Mouse (Mus musculus): ENCODE results near the gene Kcnmb1. TPM values are rescaled to one million over a fixed set of nuclear protein-coding genes. Genes with fewer than 3 reads are reported as not detected.

The Kcnmb1 gene
- polyA plus RNA-seq, 1 experiment from 2014 or later: 0.66 TPM

- TF ChIP-seq EP300 (IDR thresholded peaks at IDR 0.05): no peak
- peak; percentile 76 for TF ChIP-seq CTCF (IDR thresholded peaks at IDR 0.05)
- no peak overlapping the region for H3K27ac ChIP-seq (ENCODE audit: low read length)
- WGBS: 3% methylated on average over 5 of the region's 5 CpGs
- no peak overlapping the region for H3K9ac ChIP-seq (replicated peaks; ENCODE audit: low read depth)
- DNase-seq (ENCODE audit: low spot score) (peak; percentile 49), ATAC-seq (no peak)
- H3K4me1 ChIP-seq (ENCODE audit: insufficient read depth, low read depth, low read length): no peaks in the 10 kb centered on the region
- no peaks in the 10 kb centered on the region for H3K36me3 ChIP-seq (ENCODE audit: insufficient read depth, low read length)
- no peaks in the 10 kb centered on the region for H3K27me3 ChIP-seq (replicated peaks; ENCODE audit: insufficient read depth, low read length)
- H3K4me3 ChIP-seq (ENCODE audit: low read depth, low read length): no peak overlapping the region
- no peak overlapping the region for H3K4me2 ChIP-seq (replicated peaks; ENCODE audit: low read depth, low read length)
- H3K9me3 ChIP-seq (ENCODE audit: low read length): no peaks in the 10 kb centered on the region
Measured at GRCm38 (mm10) chr11:34001938-34002592, 39.3 kb downstream of the Kcnmb1 start.

GRCm38 (mm10) chr11:34002593-34002965, 39.8 kb downstream of the Kcnmb1 start:
- no peak for DNase-seq (ENCODE audit: low spot score)
- no peaks in the 10 kb centered on the region for H3K36me3 ChIP-seq (ENCODE audit: insufficient read depth, low read length)
- H3K27ac ChIP-seq (ENCODE audit: low read length): no peak overlapping the region
- H3K9me3 ChIP-seq (ENCODE audit: low read length): no peaks in the 10 kb centered on the region
- H3K9ac ChIP-seq (replicated peaks; ENCODE audit: low read depth): no peak overlapping the region
- no peaks in the 10 kb centered on the region for H3K4me1 ChIP-seq (ENCODE audit: insufficient read depth, low read depth, low read length)
- WGBS: 73% methylated on average over 5 of the region's 5 CpGs
- no peak overlapping the region for H3K4me2 ChIP-seq (replicated peaks; ENCODE audit: low read depth, low read length)
- TF ChIP-seq EP300 (IDR thresholded peaks at IDR 0.05): no peak
- TF ChIP-seq CTCF (IDR thresholded peaks at IDR 0.05): no peak
- H3K4me3 ChIP-seq (ENCODE audit: low read depth, low read length): no peak overlapping the region
- H3K27me3 ChIP-seq (replicated peaks; ENCODE audit: insufficient read depth, low read length): no peaks in the 10 kb centered on the region
- no peak for ATAC-seq

- H3K27ac ChIP-seq (ENCODE audit: low read length): no peak overlapping the region
- H3K4me3 ChIP-seq (ENCODE audit: low read depth, low read length): no peak overlapping the region
- no peaks in the 10 kb centered on the region for H3K9me3 ChIP-seq (ENCODE audit: low read length)
- no peak for ATAC-seq
- H3K27me3 ChIP-seq (replicated peaks; ENCODE audit: insufficient read depth, low read length): no peaks in the 10 kb centered on the region
- H3K4me2 ChIP-seq (replicated peaks; ENCODE audit: low read depth, low read length): no peak overlapping the region
- 85% methylated on average over 2 of the region's 2 CpGs for WGBS
- TF ChIP-seq EP300 (IDR thresholded peaks at IDR 0.05) (no peak), CTCF (IDR thresholded peaks at IDR 0.05) (no peak)
- no peaks in the 10 kb centered on the region; the same call in 1 of the 2 replicates for H3K4me1 ChIP-seq (ENCODE audit: insufficient read depth, low read depth, low read length)
- no peaks in the 10 kb centered on the region for H3K36me3 ChIP-seq (ENCODE audit: insufficient read depth, low read length)
- no peak overlapping the region for H3K9ac ChIP-seq (replicated peaks; ENCODE audit: low read depth)
- DNase-seq (ENCODE audit: low spot score): no peak
Measured at GRCm38 (mm10) chr11:34007616-34008015, 44.8 kb downstream of the Kcnmb1 start.

- Histone ChIP-seq H3K9ac (replicated peaks; ENCODE audit: low read depth) (no peak overlapping the region), H3K4me3 (ENCODE audit: low read depth, low read length) (no peak overlapping the region), H3K36me3 (ENCODE audit: insufficient read depth, low read length) (no peaks in the 10 kb centered on the region), H3K27ac (ENCODE audit: low read length) (no peak overlapping the region), H3K4me1 (ENCODE audit: insufficient read depth, low read depth, low read length) (no peaks in the 10 kb centered on the region; the same call in 1 of the 2 replicates), H3K4me2 (replicated peaks; ENCODE audit: low read depth, low read length) (no peak overlapping the region), H3K27me3 (replicated peaks; ENCODE audit: insufficient read depth, low read length) (no peaks in the 10 kb centered on the region), H3K9me3 (ENCODE audit: low read length) (no peaks in the 10 kb centered on the region)
- DNase-seq (ENCODE audit: low spot score) (peak; percentile 24), ATAC-seq (no peak)
- 67% methylated on average over 11 of the region's 11 CpGs for WGBS
- TF ChIP-seq EP300 (IDR thresholded peaks at IDR 0.05) (no peak), CTCF (IDR thresholded peaks at IDR 0.05) (no peak)
Measured at GRCm38 (mm10) chr11:34008214-34008613, 45.4 kb downstream of the Kcnmb1 start.

- DNase-seq (ENCODE audit: low spot score) (peak; percentile 64), ATAC-seq (no peak)
- Histone ChIP-seq H3K9ac (replicated peaks; ENCODE audit: low read depth) (no peak overlapping the region), H3K4me3 (ENCODE audit: low read depth, low read length) (no peak overlapping the region), H3K4me1 (ENCODE audit: insufficient read depth, low read depth, low read length) (no peaks in the 10 kb centered on the region; the same call in 1 of the 2 replicates), H3K9me3 (ENCODE audit: low read length) (no peaks in the 10 kb centered on the region), H3K27me3 (replicated peaks; ENCODE audit: insufficient read depth, low read length) (no peaks in the 10 kb centered on the region), H3K36me3 (ENCODE audit: insufficient read depth, low read length) (no peaks in the 10 kb centered on the region), H3K27ac (ENCODE audit: low read length) (no peak overlapping the region), H3K4me2 (replicated peaks; ENCODE audit: low read depth, low read length) (no peak overlapping the region)
- WGBS: 33% methylated on average over 9 of the region's 9 CpGs
- no peak for TF ChIP-seq EP300 (IDR thresholded peaks at IDR 0.05)
- TF ChIP-seq CTCF (IDR thresholded peaks at IDR 0.05): peak; percentile 78
Measured at GRCm38 (mm10) chr11:34008702-34009101, 45.9 kb downstream of the Kcnmb1 start.

GRCm38 (mm10) chr11:34009316-34010087, 46.7 kb downstream of the Kcnmb1 start:
- DNase-seq (ENCODE audit: low spot score): peak; percentile 32
- Histone ChIP-seq H3K27ac (ENCODE audit: low read length) (no peak overlapping the region), H3K36me3 (ENCODE audit: insufficient read depth, low read length) (no peaks in the 10 kb centered on the region), H3K9ac (replicated peaks; ENCODE audit: low read depth) (no peak overlapping the region), H3K4me3 (ENCODE audit: low read depth, low read length) (no peak overlapping the region), H3K9me3 (ENCODE audit: low read length) (no peaks in the 10 kb centered on the region), H3K4me1 (ENCODE audit: insufficient read depth, low read depth, low read length) (no peaks in the 10 kb centered on the region; the same call in 1 of the 2 replicates), H3K4me2 (replicated peaks; ENCODE audit: low read depth, low read length) (no peak overlapping the region), H3K27me3 (replicated peaks; ENCODE audit: insufficient read depth, low read length) (no peaks in the 10 kb centered on the region)
- ATAC-seq: peak; percentile 48
- 69% methylated on average over 12 of the region's 12 CpGs for WGBS
- TF ChIP-seq CTCF (IDR thresholded peaks at IDR 0.05) (no peak), EP300 (IDR thresholded peaks at IDR 0.05) (no peak)

Measured in lung, postnatal 0 days (tissue).